Mouse (Mus musculus) olfactory bulb, adult 2 months (tissue): ENCODE data around the gene Nrbp1.

ENCODE experiments used
- CTCF ChIP-seq: fragments of 200-500 bp; IDR thresholded peaks from 2 replicates; pipeline ENCODE4 v1.5.1; 2012; ENCODE audit warnings: low read depth, mild to moderate bottlenecking, low read length, moderate library complexity; ENCODE audit not compliant: insufficient read depth
- POLR2A ChIP-seq: fragments of 200-500 bp; IDR thresholded peaks from 2 replicates; pipeline ENCODE4 v1.6.1; 2012; ENCODE audit warnings: mild to moderate bottlenecking, low read depth, low read length, moderate library complexity; ENCODE audit not compliant: insufficient read depth

GRCm38 (mm10) chr5:31194486-31195485, 45.9 kb upstream of the Nrbp1 start:
- TF ChIP-seq CTCF (no peak), POLR2A (no peak)
